Mouse (Mus musculus) midbrain, postnatal 0 days (tissue): ENCODE data around the gene Eif3a. TPM values are rescaled to one million over a fixed set of nuclear protein-coding genes. Genes with fewer than 3 reads are reported as not detected.
A peak's percentile ranks its signal among the peaks of the same experiment; 100 is the strongest.

Experiments
- ATAC-seq: fragments of 200-750 bp; cut with Nextera tagmentation; 2 replicates; pipeline ENCODE4 v1.8.0; 2017; ENCODE audit warnings: moderate number of reproducible peaks, mild to moderate bottlenecking, moderate TSS enrichment, moderate library complexity; ENCODE audit not compliant: low FRiP score
- DNase-seq: peaks from one replicate; pipeline ENCODE4 v3.0.0-alpha.2; 2015; ENCODE audit warnings: low spot score
- H3K27ac ChIP-seq: fragments of 300-500 bp; sonication (generic); 2 replicates; pipeline ENCODE4 v1.5.1; 2014; ENCODE audit warnings: low read depth, mild to moderate bottlenecking, low read length, mixed read lengths
- H3K27me3 ChIP-seq: fragments of 300-500 bp; sonication (generic); 2 replicates; pipeline ENCODE4 v1.6.1; 2014; ENCODE audit warnings: low read length, control low read depth, mixed read lengths; ENCODE audit not compliant: insufficient read depth
- H3K36me3 ChIP-seq: fragments of 300-500 bp; sonication (generic); 2 replicates; pipeline ENCODE4 v1.6.1; 2014; ENCODE audit warnings: low read length, control low read depth, mixed read lengths; ENCODE audit not compliant: insufficient read depth
- H3K4me1 ChIP-seq: fragments of 300-500 bp; sonication (generic); 2 replicates; pipeline ENCODE4 v1.6.1; 2014; ENCODE audit warnings: mild to moderate bottlenecking, control low read depth, antibody characterized with exemption, low read length, mixed read lengths; ENCODE audit not compliant: insufficient read depth
- H3K4me2 ChIP-seq: fragments of 300-500 bp; sonication (generic); 2 replicates; pipeline ENCODE4 v1.6.1; 2014; ENCODE audit warnings: low read depth, mild to moderate bottlenecking, low read length, mixed read lengths; ENCODE audit not compliant: poor library complexity, severe bottlenecking
- H3K4me3 ChIP-seq: fragments of 300-500 bp; sonication (generic); 2 replicates; pipeline ENCODE4 v1.5.1; 2014; ENCODE audit warnings: low read depth, mild to moderate bottlenecking, low read length, moderate library complexity
- H3K9ac ChIP-seq: fragments of 300-500 bp; sonication (generic); replicated peaks from 2 replicates; pipeline ENCODE4 v1.6.1; 2014; ENCODE audit warnings: mild to moderate bottlenecking, low read length, moderate library complexity, mixed read lengths; ENCODE audit not compliant: poor library complexity, severe bottlenecking
- H3K9me3 ChIP-seq: fragments of 300-500 bp; sonication (generic); 2 replicates; pipeline ENCODE4 v1.6.1; 2016; ENCODE audit warnings: low read length, control low read depth
- CTCF ChIP-seq: IDR thresholded peaks from 2 replicates; pipeline ENCODE4 v1.5.1; 2016; ENCODE audit warnings: antibody characterized with exemption, mild to moderate bottlenecking
- WGBS: fragments of 180-500 bp; shearing (Covaris S2); extraction: QIAGEN DNeasy Blood & Tissue Kit; methylation state at CpG from one replicate; pipeline ENCODE4 v1.1.7; 2014; 5-methylcytosine and 5-hydroxymethylcytosine counted together
- polyA plus RNA-seq: library from polyadenylated mRNA; unstranded; fragments of >200 nt; fragmentation: Nextera tagmentation; extraction: Ambion mirVana; gene quantifications from 2 replicates; pipeline ENCODE4 v1.2.1, GENCODE M21; 2015
- total RNA-seq: library from RNA; depleted of rRNA; stranded (reverse); fragments of >200 nt; gene quantifications from 2 replicates; pipeline ENCODE4 v1.2.3, GENCODE M21; 2014; rRNA removed

Gene Eif3a
- total RNA-seq: 86.5 and 119 TPM in 2 replicates
- 78.3 and 87.0 TPM in 2 replicates for polyA plus RNA-seq

GRCm38 (mm10) chr19:60790551-60791161 is at the start of gene Eif3a:
Gene Eif3a (minus strand): TSS chr19:60790658.
- WGBS: under 1% methylated on average over 51 of the region's 57 CpGs
- Histone ChIP-seq H3K27me3 (no peaks in the 10 kb centered on the region), H3K9me3 (no peaks in the 10 kb centered on the region), H3K4me1 (peaks cover 3% of the 10 kb centered on the region; the same call in 1 of the 2 replicates), H3K9ac (peak within 1 kb of the TSS; percentile 100), H3K36me3 (no peaks in the 10 kb centered on the region), H3K4me3 (peak within 1 kb of the TSS; percentile 97), H3K27ac (peak within 1 kb of the TSS; percentile 98), H3K4me2 (peak within 1 kb of the TSS; percentile 73)
- peak; percentile 36 for TF ChIP-seq CTCF
- DNase-seq (peak; percentile 97), ATAC-seq (peak; percentile 96)

- peak; percentile 73 for DNase-seq
- TF ChIP-seq CTCF: peak; percentile 74
- no peak overlapping the region for H3K4me3 ChIP-seq
- H3K27me3 ChIP-seq: no peaks in the 10 kb centered on the region
- 89% methylated on average over 1 of the region's 1 CpGs for WGBS
- H3K4me2 ChIP-seq: no peak overlapping the region
- peaks cover 46% of the 10 kb centered on the region for H3K36me3 ChIP-seq
- no peak overlapping the region for H3K9ac ChIP-seq
- H3K4me1 ChIP-seq: no peaks in the 10 kb centered on the region
- H3K27ac ChIP-seq: no peak overlapping the region
- ATAC-seq: no peak
- no peaks in the 10 kb centered on the region for H3K9me3 ChIP-seq
These were observed 47.3 kb upstream of the Eif3a start for GRCm38 (mm10) chr19:60837747-60838146.

GRCm38 (mm10) chr19:60818677-60819076 is 28.2 kb upstream of the Eif3a start:
- no peak for ATAC-seq
- Histone ChIP-seq H3K27ac (no peak overlapping the region), H3K4me3 (no peak overlapping the region), H3K4me2 (no peak overlapping the region), H3K9ac (no peak overlapping the region), H3K36me3 (peaks cover 20% of the 10 kb centered on the region), H3K4me1 (no peaks in the 10 kb centered on the region), H3K9me3 (no peaks in the 10 kb centered on the region), H3K27me3 (no peaks in the 10 kb centered on the region)
- WGBS: 94% methylated on average over 6 of the region's 6 CpGs
- DNase-seq: no peak
- TF ChIP-seq CTCF: no peak

DNA sequence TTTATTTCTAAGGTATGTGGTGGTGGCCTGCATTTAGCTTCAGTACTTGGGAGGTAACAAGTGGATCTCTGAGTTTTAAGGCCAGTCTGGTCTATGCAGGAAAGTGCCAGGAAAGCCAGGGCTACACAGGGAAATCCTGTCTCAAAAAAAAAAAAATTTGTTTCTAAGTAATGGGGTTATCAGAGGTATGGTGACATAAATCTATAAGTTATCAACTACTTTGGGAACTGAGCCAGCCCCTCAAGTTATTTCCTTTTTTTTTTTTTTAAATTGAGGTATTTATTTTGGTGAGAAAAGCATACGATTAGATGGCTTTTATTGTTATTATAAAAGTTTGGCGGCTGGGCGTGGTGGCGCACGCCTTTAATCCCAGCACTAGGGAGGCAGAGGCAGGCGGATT is 22.7 kb upstream of the Eif3a start:
- H3K9me3 ChIP-seq: no peaks in the 10 kb centered on the region

GRCm38 (mm10) chr19:60812036-60812389 is 21.6 kb upstream of the Eif3a start:
- peak overlapping the region; percentile 69 for H3K4me3 ChIP-seq
- peak; percentile 4 for DNase-seq
- ATAC-seq: no peak

More for the DNA sequence above, 22.7 kb upstream of the Eif3a start:
- 95% methylated on average over 6 of the region's 6 CpGs for WGBS
- H3K4me1 ChIP-seq: no peaks in the 10 kb centered on the region
- no peak overlapping the region for H3K4me3 ChIP-seq
- ATAC-seq (no peak), DNase-seq (no peak)
- no peaks in the 10 kb centered on the region for H3K27me3 ChIP-seq
- TF ChIP-seq CTCF: no peak
- H3K9ac ChIP-seq: no peak overlapping the region
- no peak overlapping the region for H3K27ac ChIP-seq
- H3K4me2 ChIP-seq: no peak overlapping the region
- peaks cover 10% of the 10 kb centered on the region for H3K36me3 ChIP-seq

GRCm38 (mm10) chr19:60811098-60812035 is 20.9 kb upstream of the Eif3a start, which contains the start of gene Fam45a:
Gene Fam45a (plus strand): TSS chr19:60811585.
- peaks cover 10% of the 10 kb centered on the region for H3K36me3 ChIP-seq
- 2% methylated on average over 33 of the region's 45 CpGs for WGBS
- ATAC-seq (peak; percentile 99), DNase-seq (peak; percentile 94)
- H3K27ac ChIP-seq: peak within 1 kb of the TSS; percentile 78
- TF ChIP-seq CTCF: peak; percentile 96
- no peaks in the 10 kb centered on the region for H3K9me3 ChIP-seq
- H3K27me3 ChIP-seq: no peaks in the 10 kb centered on the region
- peak within 1 kb of the TSS; percentile 85 for H3K9ac ChIP-seq
- peak within 1 kb of the TSS; percentile 67 for H3K4me2 ChIP-seq
- H3K4me3 ChIP-seq: peak within 1 kb of the TSS; percentile 69
- no peaks in the 10 kb centered on the region for H3K4me1 ChIP-seq

More at GRCm38 (mm10) chr19:60812036-60812389, 21.6 kb upstream of the Eif3a start:
- no peak for TF ChIP-seq CTCF
- peak overlapping the region; percentile 78 for H3K27ac ChIP-seq
- H3K9me3 ChIP-seq: no peaks in the 10 kb centered on the region
- peak overlapping the region; percentile 85 for H3K9ac ChIP-seq
- no peaks in the 10 kb centered on the region for H3K27me3 ChIP-seq
- peaks cover 10% of the 10 kb centered on the region for H3K36me3 ChIP-seq
- 16% methylated on average over 10 of the region's 10 CpGs for WGBS
- H3K4me2 ChIP-seq: peak overlapping the region; percentile 67
- H3K4me1 ChIP-seq: no peaks in the 10 kb centered on the region
